Mouse (Mus musculus) liver, embryonic 13.5 days (tissue): ENCODE data around the gene Atf2. TPM values are rescaled to one million over a fixed set of nuclear protein-coding genes. Genes with fewer than 3 reads are reported as not detected.
"Not testable (repeated sequence)": the region's sequence is repeated elsewhere in the genome, so short reads cannot be mapped to it uniquely, and the experiment has no call there.

ENCODE experiments used
- ATAC-seq: fragments of 200-750 bp; cut with Nextera tagmentation; 2 replicates; pipeline ENCODE4 v1.8.0; 2017; ENCODE audit warnings: low read depth, mild to moderate bottlenecking, moderate number of reproducible peaks, moderate library complexity
- DNase-seq: peaks from one replicate; pipeline ENCODE4 v3.0.0; 2022
- H3K27ac ChIP-seq: fragments of 300-500 bp; sonication (generic); 2 replicates; pipeline ENCODE4 v1.5.1; 2015; ENCODE audit warnings: moderate library complexity, mild to moderate bottlenecking, inconsistent platforms
- H3K27me3 ChIP-seq: fragments of 300-500 bp; sonication (generic); 2 replicates; pipeline ENCODE4 v1.6.1; 2015; ENCODE audit warnings: mild to moderate bottlenecking, inconsistent platforms
- H3K36me3 ChIP-seq: fragments of 300-500 bp; sonication (generic); 2 replicates; pipeline ENCODE4 v1.6.1; 2015; ENCODE audit warnings: mild to moderate bottlenecking, inconsistent platforms
- H3K4me1 ChIP-seq: fragments of 300-500 bp; sonication (generic); replicated peaks from 2 replicates; pipeline ENCODE4 v1.6.1; 2015; ENCODE audit warnings: inconsistent platforms
- H3K4me2 ChIP-seq: fragments of 300-500 bp; sonication (generic); 2 replicates; pipeline ENCODE4 v1.6.1; 2015; ENCODE audit warnings: inconsistent platforms, mild to moderate bottlenecking, moderate library complexity
- H3K4me3 ChIP-seq: fragments of 300-500 bp; sonication (generic); replicated peaks from 2 replicates; pipeline ENCODE4 v1.5.1; 2015; ENCODE audit warnings: mild to moderate bottlenecking, inconsistent platforms
- H3K9ac ChIP-seq: fragments of 300-500 bp; sonication (generic); 2 replicates; pipeline ENCODE4 v1.6.1; 2015; ENCODE audit warnings: mild to moderate bottlenecking, inconsistent platforms
- H3K9me3 ChIP-seq: fragments of 300-500 bp; sonication (generic); replicated peaks from 2 replicates; pipeline ENCODE4 v1.6.1; 2016; ENCODE audit warnings: inconsistent platforms
- WGBS: fragments of 180-500 bp; shearing (Covaris S2); methylation state at CpG from one replicate; pipeline ENCODE4 v1.1.7; 2015; ENCODE audit not compliant: insufficient replicate concordance; 5-methylcytosine and 5-hydroxymethylcytosine counted together
- polyA plus RNA-seq: library from polyadenylated mRNA; unstranded; fragments of >200 nt; fragmentation: Nextera tagmentation; extraction: Ambion mirVana; gene quantifications from 2 replicates; pipeline ENCODE4 v1.2.1, GENCODE M21; 2015

The Atf2 gene
- polyA plus RNA-seq, 1 experiment from 2014 or later = 18.5 TPM

- Histone ChIP-seq H3K4me3 (peak overlapping the region; percentile 97), H3K27me3 (0 out of 2 replicates have a peak, but pooled peaks cover under 1% of the 10 kb centered on the region), H3K36me3 (peaks cover 30% of the 10 kb centered on the region), H3K27ac (peak overlapping the region; percentile 94), H3K9me3 (no peaks in the 10 kb centered on the region), H3K4me2 (peak overlapping the region; percentile 87), H3K4me1 (peaks cover 29% of the 10 kb centered on the region), H3K9ac (peak overlapping the region; percentile 99)
- peak; percentile 65 for ATAC-seq
- under 1% methylated on average over 49 of the region's 50 CpGs for WGBS
- peak; percentile 48 for DNase-seq
Measured at GRCm38 (mm10) chr2:73910571-73911174, 18.2 kb upstream of the Atf2 start.

- H3K4me1 ChIP-seq = peaks cover 42% of the 10 kb centered on the region
- no peaks in the 10 kb centered on the region for H3K9me3 ChIP-seq
- H3K9ac ChIP-seq = no peak overlapping the region
- no peak for ATAC-seq
- 68% methylated on average over 2 of the region's 2 CpGs for WGBS
- no peaks in the 10 kb centered on the region for H3K27me3 ChIP-seq
- peak overlapping the region; percentile 4; the same call in 1 of the 2 replicates for H3K4me3 ChIP-seq
- no peak overlapping the region for H3K27ac ChIP-seq
- no peak for DNase-seq
- H3K4me2 ChIP-seq = peak overlapping the region; percentile 19; the same call in 1 of the 2 replicates
- H3K36me3 ChIP-seq = peaks cover 35% of the 10 kb centered on the region
Measured at GRCm38 (mm10) chr2:73909116-73909515, 16.7 kb upstream of the Atf2 start.

GRCm38 (mm10) chr2:73904679-73905078 lies 12.2 kb upstream of the Atf2 start:
- H3K4me3 ChIP-seq, H3K9ac ChIP-seq, H3K9me3 ChIP-seq, H3K4me2 ChIP-seq, H3K27me3 ChIP-seq: not testable (repeated sequence)
- ATAC-seq = peak; percentile 74; the same call in 1 of the 2 replicates
- peak overlapping the region; percentile 13; the same call in 1 of the 2 replicates for H3K27ac ChIP-seq
- peaks cover 35% of the 10 kb centered on the region for H3K36me3 ChIP-seq
- peaks cover 33% of the 10 kb centered on the region for H3K4me1 ChIP-seq
- DNase-seq = peak; percentile 44

GRCm38 (mm10) chr2:73903536-73903935 lies 11.1 kb upstream of the Atf2 start:
- Histone ChIP-seq H3K36me3 (peaks cover 28% of the 10 kb centered on the region), H3K4me1 (peaks cover 23% of the 10 kb centered on the region), H3K9ac (no peak overlapping the region), H3K4me3 (no peak overlapping the region), H3K27me3 (no peaks in the 10 kb centered on the region), H3K9me3 (no peaks in the 10 kb centered on the region), H3K27ac (no peak overlapping the region), H3K4me2 (0 out of 2 replicates have a peak overlapping the region, but pooled peaks have one; percentile 24)
- 91% methylated on average over 2 of the region's 2 CpGs for WGBS
- ATAC-seq = no peak
- DNase-seq = no peak

GRCm38 (mm10) chr2:73902328-73902727 lies 9.9 kb upstream of the Atf2 start:
- H3K4me2 ChIP-seq, H3K9ac ChIP-seq, DNase-seq, H3K9me3 ChIP-seq, H3K27me3 ChIP-seq, H3K27ac ChIP-seq, H3K4me3 ChIP-seq, ATAC-seq: not testable (repeated sequence)
- 81% methylated on average over 3 of the region's 3 CpGs for whole genome bisulfite sequencing
- peaks cover 16% of the 10 kb centered on the region for H3K36me3 ChIP-seq
- H3K4me1 ChIP-seq = peaks cover 22% of the 10 kb centered on the region

GRCm38 (mm10) chr2:73901169-73901568 lies 8.7 kb upstream of the Atf2 start:
- Histone ChIP-seq H3K9ac (no peak overlapping the region), H3K4me3 (no peak overlapping the region), H3K36me3 (peaks cover 5% of the 10 kb centered on the region; the same call in 1 of the 2 replicates), H3K9me3 (no peaks in the 10 kb centered on the region), H3K4me2 (no peak overlapping the region), H3K4me1 (peaks cover 22% of the 10 kb centered on the region), H3K27ac (no peak overlapping the region), H3K27me3 (no peaks in the 10 kb centered on the region)
- DNase-seq = no peak
- no peak for ATAC-seq

GRCm38 (mm10) chr2:73900364-73900763 lies 7.9 kb upstream of the Atf2 start:
- ATAC-seq = no peak
- Histone ChIP-seq H3K9me3 (no peaks in the 10 kb centered on the region), H3K4me2 (no peak overlapping the region), H3K27me3 (no peaks in the 10 kb centered on the region), H3K27ac (no peak overlapping the region), H3K36me3 (0 out of 2 replicates have a peak, but pooled peaks cover 5% of the 10 kb centered on the region), H3K4me3 (no peak overlapping the region), H3K4me1 (peaks cover 19% of the 10 kb centered on the region), H3K9ac (no peak overlapping the region)
- 44% methylated on average over 1 of the region's 1 CpGs for WGBS
- no peak for DNase-seq

- H3K27me3 ChIP-seq, H3K9me3 ChIP-seq, H3K36me3 ChIP-seq, H3K4me1 ChIP-seq, DNase-seq, H3K4me3 ChIP-seq, ATAC-seq, H3K4me2 ChIP-seq, H3K27ac ChIP-seq, H3K9ac ChIP-seq: not testable (repeated sequence)
- WGBS = 62% methylated on average over 4 of the region's 4 CpGs
Measured at GRCm38 (mm10) chr2:73896919-73897318, 4.5 kb upstream of the Atf2 start.

- DNase-seq (peak; percentile 28), ATAC-seq (no peak)
- peak overlapping the region; percentile 70 for H3K27ac ChIP-seq
- H3K4me3 ChIP-seq = peak overlapping the region; percentile 73
- peak overlapping the region; percentile 75 for H3K9ac ChIP-seq
- no peaks in the 10 kb centered on the region for H3K9me3 ChIP-seq
- WGBS = 48% methylated on average over 22 of the region's 22 CpGs
- peak overlapping the region; percentile 76 for H3K4me2 ChIP-seq
- H3K36me3 ChIP-seq = no peaks in the 10 kb centered on the region
- H3K4me1 ChIP-seq = peaks cover 26% of the 10 kb centered on the region
- H3K27me3 ChIP-seq = no peaks in the 10 kb centered on the region
Measured at GRCm38 (mm10) chr2:73893473-73894270, 1.2 kb upstream of the Atf2 start.

- peak overlapping the region; percentile 91 for H3K27ac ChIP-seq
- peak; percentile 37 for ATAC-seq
Measured at GRCm38 (mm10) chr2:73891701-73892463, 557 bp downstream of the Atf2 start.

GRCm38 (mm10) chr2:73885997-73886396 lies 6.4 kb downstream of the Atf2 start:
- no peak for ATAC-seq

More at GRCm38 (mm10) chr2:73891701-73892463, 557 bp downstream of the Atf2 start:
- Histone ChIP-seq H3K4me3 (peak overlapping the region; percentile 94), H3K9me3 (no peaks in the 10 kb centered on the region), H3K9ac (peak overlapping the region; percentile 98), H3K36me3 (no peaks in the 10 kb centered on the region), H3K4me2 (peak overlapping the region; percentile 78), H3K27me3 (no peaks in the 10 kb centered on the region), H3K4me1 (peaks cover 32% of the 10 kb centered on the region)
- under 1% methylated on average over 54 of the region's 54 CpGs for WGBS
- DNase-seq = peak; percentile 32

More at GRCm38 (mm10) chr2:73885997-73886396, 6.4 kb downstream of the Atf2 start:
- H3K27ac ChIP-seq = no peak overlapping the region
- H3K36me3 ChIP-seq = peaks cover 2% of the 10 kb centered on the region; the same call in 1 of the 2 replicates
- no peaks in the 10 kb centered on the region for H3K27me3 ChIP-seq
- no peak overlapping the region for H3K4me3 ChIP-seq
- no peak overlapping the region for H3K4me2 ChIP-seq
- H3K4me1 ChIP-seq = peaks cover 20% of the 10 kb centered on the region
- 58% methylated on average over 2 of the region's 2 CpGs for WGBS
- H3K9ac ChIP-seq = no peak overlapping the region
- no peak for DNase-seq
- H3K9me3 ChIP-seq = no peaks in the 10 kb centered on the region
